Comparison of ENCODE assay signal across 8 mouse cellular contexts in genomic region chr19:46760375-46761160, GRCm38 (mm10). TPM values are rescaled to one million over a fixed set of nuclear protein-coding genes. Genes with fewer than 3 reads are reported as not detected.
A peak's percentile ranks its signal among the peaks of the same experiment; 100 is the strongest.
DNase-seq lines count a peak whose midpoint lies in the region; ATAC-seq and TF ChIP-seq lines count a peak whose summit lies in the region.

No protein-coding gene starts in this region.

- H3K4me3 ChIP-seq in MEL (ENCODE audit: control insufficient read depth in 1 of 2, insufficient read depth in 1 of 2, low read depth in 2 of 2, low read length in 2 of 2): peak overlapping the region; percentile 49
- H3K4me3 ChIP-seq in forebrain, postnatal 0 days (ENCODE audit: low read depth, low read length): peak overlapping the region; percentile 91
- peak overlapping the region; percentile 78 for H3K4me3 ChIP-seq in hindbrain, embryonic 10.5 days

- peak overlapping the region; percentile 5; the same call in 1 of the 2 replicates for H3K27ac ChIP-seq in MEL (ENCODE audit: control insufficient read depth, low read depth, low read length)
- H3K27ac ChIP-seq in forebrain, postnatal 0 days (ENCODE audit: low read depth, low read length): peak overlapping the region; percentile 46; the same call in 1 of the 2 replicates
- peak overlapping the region; percentile 90 for H3K27ac ChIP-seq in hindbrain, embryonic 10.5 days

- H3K36me3 ChIP-seq in MEL (ENCODE audit: control insufficient read depth in 1 of 2, insufficient read depth in 2 of 2, low read length in 2 of 2): peaks cover 0 to 20% of the 10 kb centered on the region in 2 experiments; a peak in 2 of 4 replicates
- H3K36me3 ChIP-seq in forebrain, postnatal 0 days (ENCODE audit: insufficient read depth): no peaks in the 10 kb centered on the region
- no peaks in the 10 kb centered on the region for H3K36me3 ChIP-seq in hindbrain, embryonic 10.5 days

- ATAC-seq in forebrain, postnatal 0 days: peak; percentile 68

- TF ChIP-seq POLR2A in MEL (IDR thresholded peaks at IDR 0.05; ENCODE audit: control insufficient read depth in 1 of 2, insufficient read depth in 1 of 2, low read depth in 1 of 2, low read length in 2 of 2, poor library complexity in 1 of 2): 0 out of 4 replicates have a peak, but pooled peaks of 1 of the 2 experiments have one; percentile 29

- no peaks in the 10 kb centered on the region; the same call in 1 of the 2 replicates for H3K79me2 ChIP-seq in MEL (ENCODE audit: control insufficient read depth, insufficient read depth, low read length, poor library complexity)

- TF ChIP-seq EP300 in MEL (IDR thresholded peaks at IDR 0.05; ENCODE audit: low read depth in 1 of 2, low read length in 2 of 2): no peak

- peaks cover 15 to 17% of the 10 kb centered on the region in 2 experiments for H3K4me1 ChIP-seq in MEL (ENCODE audit: control insufficient read depth in 1 of 2, insufficient read depth in 2 of 2, low read length in 2 of 2)
- H3K4me1 ChIP-seq in forebrain, postnatal 0 days (ENCODE audit: insufficient read depth): peaks cover 18% of the 10 kb centered on the region
- H3K4me1 ChIP-seq in hindbrain, embryonic 10.5 days (replicated peaks): peaks cover 36% of the 10 kb centered on the region

- peak; percentile 99 for TF ChIP-seq RAD21 in MEL (IDR thresholded peaks at IDR 0.05; ENCODE audit: low read depth, low read length)

- peak in 2 of 3 experiments; percentile 90 to 99 for TF ChIP-seq CTCF in MEL (IDR thresholded peaks at IDR 0.05 in 2 of 3, conservative IDR thresholded peaks at IDR 0.05 in 1 of 3; ENCODE audit: control insufficient read depth in 1 of 3, insufficient read depth in 1 of 3, low read depth in 2 of 3, low read length in 3 of 3, poor library complexity in 1 of 3, severe bottlenecking in 1 of 3)
- peak; percentile 95 for TF ChIP-seq CTCF in forebrain, postnatal 0 days (IDR thresholded peaks at IDR 0.05; ENCODE audit: low read depth)

- peak; percentile 94 for DNase-seq in MEL (ENCODE audit: low read depth, low spot score)
- DNase-seq in cerebellum, adult 18-20 months: peak; percentile 89 to 93
- DNase-seq in forebrain, postnatal 0 days: peak; percentile 90
- peak; percentile 85 for DNase-seq in hindbrain, embryonic 10.5 days (ENCODE audit: low spot score)
- DNase-seq in layer of hippocampus, postnatal 10 days (ENCODE audit: low spot score in 2 of 2): peak; percentile 91
- peak; percentile 91 for DNase-seq in lung, postnatal 10 days
- DNase-seq in ovary, postnatal 14 days (ENCODE audit: low spot score): peak; percentile 75
- peak; percentile 76 to 87 for DNase-seq in thymus, postnatal 10 days (ENCODE audit: low spot score in 2 of 2)

- peak overlapping the region; percentile 85 for H3K4me2 ChIP-seq in forebrain, postnatal 0 days (ENCODE audit: low read depth)

- 20% methylated on average over 29 of the region's 29 CpGs for WGBS in forebrain, postnatal 0 days
- 20% methylated on average over 29 of the region's 29 CpGs for WGBS in hindbrain, embryonic 10.5 days

- peak overlapping the region; percentile 30 for H3K9ac ChIP-seq in MEL (ENCODE audit: control insufficient read depth, low read depth, low read length, poor library complexity, severe bottlenecking)
- 0 out of 2 replicates have a peak overlapping the region, but pooled peaks have one; percentile 28 for H3K9ac ChIP-seq in forebrain, postnatal 0 days

- no peaks in the 10 kb centered on the region for H3K9me3 ChIP-seq in MEL (replicated peaks; ENCODE audit: insufficient read depth, low read length)
- no peaks in the 10 kb centered on the region for H3K9me3 ChIP-seq in forebrain, postnatal 0 days (ENCODE audit: low read length)
- no peaks in the 10 kb centered on the region for H3K9me3 ChIP-seq in hindbrain, embryonic 10.5 days

- peaks cover 2 to 12% of the 10 kb centered on the region in 2 experiments; a peak in 3 of 4 replicates for H3K27me3 ChIP-seq in MEL (ENCODE audit: control insufficient read depth in 1 of 2, insufficient read depth in 2 of 2, low read length in 2 of 2)
- 0 out of 2 replicates have a peak, but pooled peaks cover 4% of the 10 kb centered on the region for H3K27me3 ChIP-seq in forebrain, postnatal 0 days (ENCODE audit: insufficient read depth, low read length)
- peaks cover 41% of the 10 kb centered on the region for H3K27me3 ChIP-seq in hindbrain, embryonic 10.5 days (ENCODE audit: insufficient read depth, poor library complexity, severe bottlenecking)

TF ChIP-seq in MEL, 35 proteins besides CTCF, POLR2A, EP300 and RAD21:
- no peak for TF ChIP-seq BHLHE40 (IDR thresholded peaks at IDR 0.05; ENCODE audit: borderline replicate concordance, low read depth, low read length)
- TF ChIP-seq NRF1 (IDR thresholded peaks at IDR 0.05; ENCODE audit: insufficient read depth, low read depth, low read length, poor library complexity, severe bottlenecking): no peak
- TF ChIP-seq UBTF (IDR thresholded peaks at IDR 0.05; ENCODE audit: borderline replicate concordance, insufficient read depth, low read depth, low read length): no peak
- no peak for TF ChIP-seq HCFC1 (IDR thresholded peaks at IDR 0.05; ENCODE audit: low read depth, low read length)
- TF ChIP-seq SMC3 (IDR thresholded peaks at IDR 0.05; ENCODE audit: low read depth, low read length): peak; percentile 100
- no peak for TF ChIP-seq JUND (IDR thresholded peaks at IDR 0.05; ENCODE audit: low read depth, low read length)
- TF ChIP-seq ZC3H11A (IDR thresholded peaks at IDR 0.05; ENCODE audit: low read depth, low read length): peak; percentile 100
- no peak for TF ChIP-seq RCOR1 (IDR thresholded peaks at IDR 0.05; ENCODE audit: low read depth, low read length)
- peak; percentile 40; the same call in 1 of the 2 replicates for TF ChIP-seq ZNF384 (IDR thresholded peaks at IDR 0.05; ENCODE audit: low read depth, low read length)
- no peak for TF ChIP-seq TCF12 (IDR thresholded peaks at IDR 0.05; ENCODE audit: low read depth, low read length)
- TF ChIP-seq USF1 (IDR thresholded peaks at IDR 0.05; ENCODE audit: low read depth, low read length): no peak
- no peak for TF ChIP-seq E2F4 (IDR thresholded peaks at IDR 0.05; ENCODE audit: borderline replicate concordance, low read depth, low read length)
- no peak for TF ChIP-seq TBP (IDR thresholded peaks at IDR 0.05; ENCODE audit: low read depth, low read length)
- TF ChIP-seq MAX (IDR thresholded peaks at IDR 0.05; ENCODE audit: low read length): no peak
- no peak for TF ChIP-seq MAFK (IDR thresholded peaks at IDR 0.05; ENCODE audit: borderline replicate concordance, low read depth, low read length)
- no peak for TF ChIP-seq CHD2 (IDR thresholded peaks at IDR 0.05; ENCODE audit: low read length)
- TF ChIP-seq ZMIZ1 (IDR thresholded peaks at IDR 0.05; ENCODE audit: low read depth, low read length): no peak
- TF ChIP-seq MXI1 (IDR thresholded peaks at IDR 0.05; ENCODE audit: low read depth, low read length): no peak
- TF ChIP-seq ETS1 (IDR thresholded peaks at IDR 0.05; ENCODE audit: low read depth, low read length): no peak
- no peak for TF ChIP-seq KAT2A (conservative IDR thresholded peaks at IDR 0.05; ENCODE audit: low read depth, low read length)
- TF ChIP-seq ELF1 (IDR thresholded peaks at IDR 0.05; ENCODE audit: low read depth, low read length): 0 out of 2 replicates have a peak, but pooled peaks have one; percentile 20
- no peak for TF ChIP-seq CHD1 (IDR thresholded peaks at IDR 0.05; ENCODE audit: low read depth, low read length)
- TF ChIP-seq TAL1 (IDR thresholded peaks at IDR 0.05; ENCODE audit: low read length): no peak
- TF ChIP-seq MYB (IDR thresholded peaks at IDR 0.05; ENCODE audit: low read depth, low read length): no peak
- TF ChIP-seq POLR2AphosphoS2 (IDR thresholded peaks at IDR 0.05; ENCODE audit: low read length): no peak
- TF ChIP-seq ZKSCAN1 (IDR thresholded peaks at IDR 0.05; ENCODE audit: low read depth, low read length): no peak
- no peak for TF ChIP-seq POLR2AphosphoS5 (IDR thresholded peaks at IDR 0.05; ENCODE audit: borderline replicate concordance, low read depth, low read length)
- TF ChIP-seq NELFE (IDR thresholded peaks at IDR 0.05; ENCODE audit: low read depth, low read length): no peak
- TF ChIP-seq GATA1 (IDR thresholded peaks at IDR 0.05; ENCODE audit: low read depth, low read length): no peak
- no peak for TF ChIP-seq GABPA (IDR thresholded peaks at IDR 0.05; ENCODE audit: low read depth, low read length)
- no peak for TF ChIP-seq MYC (IDR thresholded peaks at IDR 0.05; ENCODE audit: low read depth, low read length)
- no peak for TF ChIP-seq USF2 (IDR thresholded peaks at IDR 0.05; ENCODE audit: borderline replicate concordance in 1 of 2, insufficient read depth in 1 of 2, low read depth in 1 of 2, low read length in 2 of 2)
- no peak for TF ChIP-seq MAZ (IDR thresholded peaks at IDR 0.05; ENCODE audit: low read depth, low read length)
- no peak for TF ChIP-seq SIN3A (IDR thresholded peaks at IDR 0.05; ENCODE audit: low read length)

RNA-seq across cellular contexts. Expression of gene Cnnm2, which starts 0.8 kb away (rescaled TPM):
- total RNA-seq in MEL (2012; rRNA removed): 4.0 and 5.7 TPM in 2 replicates
- 10 to 100 TPM in 1 of 2 experiments, not detected in 1; 10.7 TPM for polyA plus RNA-seq in MEL (2012; ENCODE audit: insufficient read depth in 1 of 2, insufficient read length in 2 of 2, low read depth in 1 of 2, low replicate concordance in 2 of 2, missing spikeins in 1 of 2)
- total RNA-seq in forebrain, postnatal 0 days (2014; rRNA removed): 11.7 and 16.6 TPM in 2 replicates
- polyA plus RNA-seq in forebrain, postnatal 0 days (2015; fragmentation: Nextera tagmentation; extraction: Ambion mirVana): 5.2 and 6.2 TPM in 2 replicates
- polyA plus RNA-seq in hindbrain, embryonic 10.5 days (2016; fragmentation: Nextera tagmentation; extraction: Ambion mirVana): 2.7 and 4.0 TPM in 2 replicates
- total RNA-seq in layer of hippocampus, postnatal 10 days (2021): 10 to 100 TPM; 25.2 to 28.1 TPM

RNA-seq across cellular contexts. Expression of gene As3mt, which starts 53.3 kb away (rescaled TPM):
- total RNA-seq in MEL (2012; rRNA removed): 17.0 and 22.8 TPM in 2 replicates
- 10 to 100 TPM in 1 of 2 experiments, not detected in 1; 52.2 TPM for polyA plus RNA-seq in MEL (2012; ENCODE audit: insufficient read depth in 1 of 2, insufficient read length in 2 of 2, low read depth in 1 of 2, low replicate concordance in 2 of 2, missing spikeins in 1 of 2)
- total RNA-seq in forebrain, postnatal 0 days (2014; rRNA removed): 14.5 and 17.4 TPM in 2 replicates
- 14.4 and 18.4 TPM in 2 replicates for polyA plus RNA-seq in forebrain, postnatal 0 days (2015; fragmentation: Nextera tagmentation; extraction: Ambion mirVana)
- 27.3 and 30.3 TPM in 2 replicates for polyA plus RNA-seq in hindbrain, embryonic 10.5 days (2016; fragmentation: Nextera tagmentation; extraction: Ambion mirVana)
- total RNA-seq in layer of hippocampus, postnatal 10 days (2021): 10 to 100 TPM; 13.4 to 16.7 TPM

Comparison
In these comparisons a context has a peak if more than half of its experiments do, and no peak if none do; other contexts are left out.
1. Peak in every context shown above with its lines: DNase-seq, ATAC-seq, H3K4me3 ChIP-seq and H3K27ac ChIP-seq.
2. H3K27ac ChIP-seq: peak in every context shown above with its lines; median percentile 90 in hindbrain, embryonic 10.5 days; 46 in forebrain, postnatal 0 days; 5 in MEL.